Mouse (Mus musculus) layer of hippocampus, adult 9-11 months (tissue): ENCODE results near the gene Ccne1.

ENCODE experiments used
- DNase-seq: peaks from one replicate; pipeline ENCODE4 v3.0.0; 2022

The Ccne1 gene

DNA sequence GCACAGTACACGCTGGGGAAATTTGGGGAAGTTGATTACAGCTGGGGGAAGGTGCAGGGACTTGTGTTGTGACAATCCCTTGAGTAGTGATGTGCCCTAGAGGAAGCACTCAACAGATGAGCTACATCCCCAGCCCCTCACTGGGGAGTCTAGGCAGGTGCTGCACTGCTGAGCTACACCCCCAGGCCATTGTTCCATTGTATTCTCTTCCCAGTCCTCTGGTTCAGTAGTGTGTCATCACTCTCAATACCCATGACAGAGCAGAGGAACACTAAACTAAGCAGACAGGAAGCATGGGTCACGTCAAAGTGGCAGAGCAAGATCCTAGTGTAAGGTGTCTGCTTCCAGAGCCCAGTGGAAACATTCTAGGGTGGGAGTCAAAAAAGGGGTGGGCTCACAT lies 14.2 kb downstream of the Ccne1 start:
- no peak for DNase-seq

DNA sequence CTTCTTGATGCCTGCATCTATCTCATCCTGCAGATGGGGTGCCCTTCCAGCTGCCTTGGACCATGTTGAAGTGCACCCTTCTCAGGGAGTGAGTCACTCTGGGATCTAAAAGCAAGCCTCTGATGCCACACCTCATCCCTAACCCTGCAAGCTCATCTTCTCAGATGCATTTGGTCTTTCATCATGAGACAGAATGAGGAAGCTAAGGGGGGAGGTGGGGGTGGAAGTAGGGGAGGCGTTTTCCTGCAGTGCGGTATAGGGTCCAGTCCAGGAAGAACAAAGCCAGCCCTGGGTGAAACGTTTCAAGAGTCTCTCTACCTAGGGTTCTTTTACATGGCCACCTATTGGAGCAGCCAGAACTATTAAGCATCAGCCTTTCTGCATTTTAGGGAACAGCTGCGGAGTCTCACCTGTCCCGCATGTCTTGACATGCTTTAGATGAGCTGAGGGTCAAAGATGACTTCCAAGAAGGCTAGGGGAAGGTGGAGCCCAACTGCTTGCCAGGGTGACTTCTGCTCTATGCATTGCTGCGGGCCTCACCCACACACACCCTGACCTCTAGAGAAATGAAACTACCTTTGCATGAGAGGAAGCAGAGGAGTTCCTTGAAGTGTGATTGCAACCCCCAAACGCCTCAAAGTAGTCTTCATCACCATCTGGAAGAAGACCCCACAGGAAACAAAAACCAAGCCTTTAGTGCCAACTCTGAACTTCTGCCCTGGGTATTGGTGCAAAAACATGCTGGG lies 17.2 kb downstream of the Ccne1 start:
- no peak for DNase-seq

DNA sequence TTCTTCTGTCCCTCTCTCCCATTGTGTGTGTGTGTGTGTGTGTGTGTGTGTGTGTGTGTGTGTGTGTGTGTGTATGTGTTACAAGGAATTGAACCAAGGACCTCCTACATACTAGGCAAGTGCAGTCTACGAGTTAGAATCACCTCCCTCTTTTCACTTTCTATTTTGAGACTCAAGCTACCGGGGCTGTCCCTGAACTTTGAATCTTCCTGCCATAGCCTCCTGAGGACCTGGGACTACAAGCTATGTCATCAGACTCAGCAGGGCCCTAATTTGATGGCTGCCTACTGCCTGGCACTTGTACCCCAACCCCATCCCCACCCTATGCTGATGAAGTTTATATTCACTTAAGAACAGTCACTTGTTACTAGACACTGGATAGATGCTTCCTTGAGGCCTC lies 18.9 kb downstream of the Ccne1 start:
- no peak for DNase-seq

DNA sequence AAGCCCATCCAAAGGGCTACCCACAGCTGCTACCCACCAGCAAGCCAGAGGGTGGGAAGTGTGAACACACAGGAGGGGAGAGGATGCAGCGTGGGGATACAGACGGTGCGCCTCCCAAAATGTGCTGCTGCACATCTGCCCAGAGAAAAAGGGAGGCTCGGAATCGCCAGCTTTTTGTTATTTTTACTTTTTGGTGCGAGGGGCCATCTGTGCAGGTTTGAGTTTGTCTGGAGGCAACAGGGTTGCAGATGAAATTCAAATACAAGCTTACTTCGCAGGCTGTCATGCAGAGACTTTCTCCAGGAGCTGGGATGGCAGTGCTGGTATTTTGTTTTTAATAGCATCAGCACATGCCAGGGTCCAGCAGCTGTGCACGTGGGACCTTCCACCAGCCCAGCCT lies 19.5 kb downstream of the Ccne1 start:
- peak; percentile 66 for DNase-seq

DNA sequence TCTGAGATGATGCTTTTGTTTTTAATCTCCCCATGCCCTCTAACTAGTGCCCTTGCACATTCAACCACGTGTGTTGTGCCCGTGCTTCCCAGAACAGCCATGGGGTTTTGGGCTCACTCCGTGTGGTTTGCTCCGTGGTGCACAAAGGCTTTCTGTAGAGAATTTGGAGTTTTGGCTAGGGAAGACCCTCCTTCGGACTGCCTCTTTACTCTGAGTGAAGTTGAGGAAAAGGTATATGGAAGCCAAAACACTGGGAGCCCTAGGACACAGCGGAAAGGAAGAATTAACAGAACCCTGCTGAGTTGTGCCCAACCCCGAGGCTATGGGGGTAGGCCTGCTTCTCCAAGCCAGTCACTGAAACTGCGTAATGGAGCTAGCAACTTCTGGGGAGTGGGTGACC lies 20.9 kb downstream of the Ccne1 start:
- no peak for DNase-seq

DNA sequence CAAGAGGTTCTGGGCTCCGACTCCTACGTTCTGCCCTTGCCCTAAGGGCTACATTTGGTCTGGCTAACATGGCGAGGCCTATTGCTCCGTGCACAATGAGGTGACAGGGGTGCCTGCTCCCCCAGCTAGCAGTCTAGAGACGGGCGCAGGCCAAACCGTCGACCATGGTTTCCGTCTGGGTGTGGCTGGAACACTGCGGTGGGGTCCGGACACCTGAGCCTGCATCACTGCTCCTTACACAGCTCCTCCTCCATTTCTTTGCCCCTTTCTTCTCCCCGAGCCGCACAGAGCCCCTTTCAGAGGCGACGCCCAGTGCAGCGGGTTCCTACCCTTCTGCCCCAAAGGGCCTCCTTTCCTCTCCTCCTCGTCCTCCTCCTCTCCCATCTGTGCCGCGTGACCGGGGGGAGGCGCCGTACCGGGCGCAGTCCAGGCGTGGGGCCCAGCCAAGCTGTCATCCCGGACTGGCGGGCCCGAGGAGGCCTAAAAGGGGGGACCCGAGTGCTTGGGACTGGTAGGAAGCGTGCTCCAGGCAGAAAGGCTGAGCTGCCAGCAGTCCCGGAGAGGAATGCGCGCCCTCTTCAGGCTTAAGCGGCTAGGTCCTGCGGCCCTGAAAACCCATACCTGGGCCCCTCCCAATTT lies 21.6 kb downstream of the Ccne1 start:
- peak; percentile 24 for DNase-seq

DNA sequence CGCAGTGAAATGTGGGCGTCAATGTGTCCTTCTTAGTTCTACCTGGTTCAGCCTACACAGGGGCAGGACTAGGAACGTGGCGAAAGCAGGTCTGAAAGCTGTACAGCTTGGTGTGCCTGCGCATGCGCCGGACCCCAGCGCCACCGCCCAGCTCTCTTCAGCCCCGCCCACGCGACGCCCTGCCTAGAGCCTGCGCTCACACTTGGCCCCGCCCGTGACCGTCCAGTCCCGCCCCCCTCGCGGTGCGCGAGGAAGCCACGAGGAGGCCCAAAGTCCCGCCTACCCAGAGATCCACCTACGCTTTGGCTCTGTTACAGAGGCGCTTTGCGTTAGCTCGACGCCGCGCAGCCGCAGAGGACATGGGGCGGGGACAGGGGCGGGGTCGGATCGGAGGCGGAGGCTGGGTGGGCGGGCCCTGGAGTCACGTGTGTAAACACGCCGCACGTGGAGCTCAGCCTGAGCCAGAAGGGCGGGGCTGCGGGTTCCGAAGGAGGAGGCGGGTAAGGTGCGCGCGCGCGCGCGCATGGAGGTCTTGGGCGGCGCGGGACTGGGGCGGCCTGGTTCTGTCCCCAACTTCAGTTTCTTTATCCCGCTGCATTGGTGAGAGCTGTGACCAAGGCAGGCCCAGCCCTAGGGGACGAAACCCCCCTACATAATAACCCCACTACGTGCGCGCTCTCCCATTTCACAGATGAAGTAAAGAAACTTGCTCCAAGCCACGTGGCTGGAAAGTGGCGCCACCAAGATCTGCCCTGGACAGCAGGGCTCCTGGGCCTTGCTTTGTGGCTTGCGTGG lies 22.4 kb downstream of the Ccne1 start:
- DNase-seq = peak; percentile 100

DNA sequence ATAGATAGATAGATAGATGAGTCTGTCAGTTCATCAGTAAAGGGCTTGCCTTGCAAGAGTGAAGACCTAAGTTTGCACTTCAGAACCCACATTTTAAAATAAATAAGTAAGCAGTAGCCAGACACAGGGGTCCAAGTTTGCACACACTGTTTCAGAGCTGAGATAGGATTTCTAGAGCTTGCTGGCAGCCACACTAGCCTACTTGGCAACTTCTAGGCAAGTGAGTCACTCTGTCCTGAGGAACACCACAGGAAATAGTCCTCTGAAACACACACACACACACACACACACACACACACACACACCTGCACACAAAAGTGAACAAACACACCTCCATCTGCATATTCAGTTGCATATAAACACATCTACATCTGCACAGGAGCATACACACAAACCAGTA lies 24.4 kb downstream of the Ccne1 start:
- no peak for DNase-seq

DNA sequence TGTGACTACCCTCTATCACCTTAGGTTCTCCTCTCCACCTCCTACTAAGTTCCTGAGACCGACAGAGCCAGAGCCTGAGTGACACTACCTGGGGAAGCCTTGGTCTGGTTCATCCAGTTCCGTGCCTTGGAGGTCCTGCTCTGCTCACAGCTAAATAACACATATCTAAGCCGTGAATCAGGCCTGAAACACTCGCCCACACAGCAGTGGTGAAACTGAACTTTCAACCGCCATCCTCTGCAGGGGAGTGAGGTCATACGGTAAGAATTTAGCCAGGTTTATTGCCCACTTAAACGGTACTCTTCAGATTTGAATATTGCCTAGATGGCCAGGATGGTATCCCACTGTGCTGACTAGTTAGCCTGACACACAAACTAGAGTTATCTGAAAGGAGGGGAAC lies 30.1 kb downstream of the Ccne1 start:
- DNase-seq = no peak

DNA sequence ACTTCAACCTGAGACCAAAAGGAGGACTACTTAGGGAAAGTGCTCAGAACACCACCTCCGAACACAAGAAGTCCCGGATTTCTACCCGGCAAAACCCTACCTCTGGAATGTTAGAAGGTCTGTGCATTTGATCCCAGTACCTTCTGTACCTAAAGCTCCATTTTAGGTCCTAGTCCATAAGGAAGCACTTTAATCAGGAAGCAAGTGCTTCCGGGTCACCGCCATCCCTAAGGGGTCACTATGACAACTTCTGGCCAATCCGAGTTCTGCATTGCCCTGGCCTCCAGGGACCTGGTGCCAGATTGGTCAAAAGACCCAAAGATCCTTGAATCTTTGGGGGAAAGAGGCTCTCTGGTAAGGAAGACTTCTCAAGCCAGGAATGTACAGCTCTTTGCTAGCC lies 31.8 kb downstream of the Ccne1 start:
- no peak for DNase-seq

DNA sequence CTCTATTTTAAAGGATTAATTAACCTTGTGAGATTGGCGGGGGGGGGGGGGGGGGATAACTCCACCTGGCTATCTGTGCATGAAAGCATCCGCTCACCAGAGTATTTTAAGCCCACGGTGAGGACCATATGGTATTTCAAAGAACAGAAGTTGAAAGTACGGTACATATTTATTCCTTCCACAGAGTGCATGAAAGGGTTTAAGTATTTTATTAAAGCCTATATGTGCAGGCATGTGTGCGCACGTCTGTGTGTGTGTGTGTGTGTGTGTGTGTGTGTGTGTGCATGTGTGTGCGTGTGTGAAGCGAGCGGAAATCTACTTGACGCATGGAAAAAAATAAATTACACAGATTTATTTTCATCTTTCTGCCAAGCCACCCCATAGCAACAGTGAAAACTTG lies 32.4 kb downstream of the Ccne1 start:
- DNase-seq = no peak

DNA sequence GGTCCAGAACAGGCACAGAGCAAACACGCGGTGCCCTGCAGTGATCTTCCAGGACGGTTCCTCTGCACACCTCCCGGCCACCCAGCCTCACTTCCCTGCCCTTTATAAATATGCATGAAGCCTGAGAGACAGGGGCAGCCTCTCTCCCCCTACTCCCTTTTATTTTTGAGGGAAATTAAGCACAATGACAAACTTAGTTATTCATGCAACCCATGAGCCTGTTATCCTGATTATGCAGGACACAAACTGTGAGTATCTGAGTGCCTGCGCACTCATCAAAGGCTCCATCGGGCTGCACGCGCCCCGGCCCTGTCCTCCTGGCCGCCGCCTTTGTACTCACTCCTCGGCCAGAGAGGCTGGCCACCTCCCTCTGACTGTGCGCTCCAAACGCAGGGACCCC lies 32.8 kb downstream of the Ccne1 start:
- no peak for DNase-seq

DNA sequence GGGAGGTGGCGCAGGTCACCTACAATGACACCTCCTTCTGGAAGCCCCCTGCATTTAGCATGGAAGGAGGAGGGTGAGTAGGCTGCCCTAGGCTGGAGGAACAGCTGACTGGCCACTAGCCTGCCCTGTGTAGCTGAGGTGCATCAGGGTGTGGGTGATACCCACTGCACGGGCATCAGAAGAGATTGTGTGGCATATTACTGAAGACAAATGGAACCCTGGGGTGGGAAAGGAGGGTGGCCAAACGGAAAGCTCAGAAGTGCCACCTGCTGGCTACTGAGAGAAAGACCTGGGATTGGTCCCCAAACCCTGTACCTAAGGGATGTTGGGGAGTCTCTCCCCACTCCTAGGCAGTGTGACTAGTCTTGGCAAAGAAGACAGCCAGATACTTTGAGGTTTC lies 33.6 kb downstream of the Ccne1 start:
- DNase-seq = peak; percentile 48

DNA sequence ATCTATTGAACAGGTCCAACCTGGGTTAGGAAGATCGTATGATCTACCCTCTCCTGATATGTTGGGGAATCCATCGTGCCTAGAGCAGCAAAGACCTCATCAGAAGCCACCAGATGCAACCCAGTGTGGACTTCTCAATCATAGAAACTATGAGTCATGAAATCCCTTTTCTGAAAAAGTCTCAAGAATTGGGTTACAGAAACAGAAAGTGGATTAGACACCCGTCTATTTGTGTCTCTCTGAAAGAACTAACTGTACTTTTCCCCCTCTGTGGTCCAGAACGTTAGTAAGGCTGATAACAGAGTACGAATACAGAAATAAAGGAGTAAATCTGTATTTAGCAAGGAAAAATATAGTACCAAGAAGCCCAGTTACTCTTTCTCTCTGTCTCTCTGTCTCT lies 36.3 kb downstream of the Ccne1 start:
- DNase-seq = no peak

DNA sequence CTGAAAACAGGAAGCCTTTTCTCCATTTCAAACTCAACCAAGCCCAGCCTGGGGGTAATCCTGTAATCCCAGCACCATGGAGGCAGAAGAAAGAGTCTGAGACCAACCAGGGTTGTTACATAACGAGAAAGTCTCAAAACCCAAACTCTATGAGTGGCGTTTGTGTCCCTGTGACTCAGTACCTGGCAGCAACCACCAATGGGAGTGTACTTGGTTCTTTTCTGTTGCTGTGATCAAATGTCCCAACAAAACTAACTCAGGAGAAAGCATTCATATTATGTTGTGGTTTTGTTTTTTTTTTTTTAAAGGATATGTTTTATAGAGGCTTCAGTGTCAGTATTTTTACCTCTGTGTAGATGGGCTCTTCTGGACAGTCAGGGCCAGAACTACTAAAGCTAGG lies 36.7 kb downstream of the Ccne1 start:
- no peak for DNase-seq

DNA sequence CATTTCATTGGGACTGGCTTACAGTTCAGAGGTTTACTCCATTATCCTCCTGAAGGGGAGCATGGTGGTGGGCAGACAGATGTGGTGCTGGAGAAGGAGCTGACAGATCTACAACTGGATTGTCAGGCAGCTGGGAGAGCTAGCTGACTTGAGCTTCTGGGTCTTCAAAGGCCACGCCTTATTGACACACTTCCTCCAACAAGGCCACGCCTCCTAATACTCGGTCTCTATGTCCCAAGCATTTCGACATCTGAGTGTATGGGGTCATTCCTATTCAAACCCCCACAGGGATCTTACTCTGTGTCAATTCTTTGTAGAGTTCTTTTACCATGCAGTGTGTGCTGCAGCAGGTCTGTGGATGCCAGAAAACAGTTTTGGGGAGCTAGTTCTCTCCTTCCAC lies 42.9 kb downstream of the Ccne1 start:
- no peak for DNase-seq

DNA sequence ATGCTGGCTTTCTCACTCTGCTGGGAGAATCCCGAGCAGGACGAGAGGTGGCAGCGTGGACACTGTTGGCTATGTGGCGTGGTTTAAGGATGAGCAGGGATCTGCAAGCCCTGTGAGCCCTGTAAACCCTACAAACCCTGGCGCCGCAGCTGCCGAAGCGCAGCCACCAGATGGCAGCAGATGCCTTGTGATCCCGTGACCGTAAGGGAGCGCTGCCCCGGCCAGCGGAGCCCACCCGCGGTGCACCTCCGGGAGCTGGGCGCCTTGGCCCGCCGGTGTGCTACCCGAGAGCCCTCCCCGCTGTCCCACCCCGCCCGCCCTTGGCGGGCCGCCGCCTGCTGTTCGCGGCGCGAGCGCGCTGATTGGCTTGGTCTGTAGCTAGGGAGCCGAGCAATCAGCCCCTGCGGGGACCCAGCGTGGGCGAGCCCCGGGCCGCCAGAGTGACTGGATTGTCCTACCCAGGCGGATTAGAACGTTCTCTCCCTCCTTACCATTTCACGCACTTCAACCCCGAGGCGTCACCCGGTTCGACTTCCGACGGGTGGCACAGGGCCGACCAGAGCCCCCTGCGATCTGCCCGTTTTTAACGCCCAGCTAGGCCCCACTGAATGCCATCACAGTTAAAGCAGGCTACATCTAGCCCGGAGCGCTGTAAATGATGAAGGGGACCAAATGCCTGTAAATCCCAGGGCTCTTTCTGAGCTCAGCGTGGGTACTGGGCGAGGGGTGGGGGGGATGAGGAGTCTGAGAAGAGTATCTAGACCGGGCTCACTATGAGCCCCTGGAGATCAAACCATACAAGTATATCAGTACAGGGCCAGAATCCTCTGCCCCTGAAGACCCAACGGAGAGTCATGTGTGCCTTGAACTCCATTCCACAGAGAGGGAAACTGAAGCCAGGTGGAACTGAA lies 46.0 kb downstream of the Ccne1 start:
- DNase-seq = peak; percentile 87

DNA sequence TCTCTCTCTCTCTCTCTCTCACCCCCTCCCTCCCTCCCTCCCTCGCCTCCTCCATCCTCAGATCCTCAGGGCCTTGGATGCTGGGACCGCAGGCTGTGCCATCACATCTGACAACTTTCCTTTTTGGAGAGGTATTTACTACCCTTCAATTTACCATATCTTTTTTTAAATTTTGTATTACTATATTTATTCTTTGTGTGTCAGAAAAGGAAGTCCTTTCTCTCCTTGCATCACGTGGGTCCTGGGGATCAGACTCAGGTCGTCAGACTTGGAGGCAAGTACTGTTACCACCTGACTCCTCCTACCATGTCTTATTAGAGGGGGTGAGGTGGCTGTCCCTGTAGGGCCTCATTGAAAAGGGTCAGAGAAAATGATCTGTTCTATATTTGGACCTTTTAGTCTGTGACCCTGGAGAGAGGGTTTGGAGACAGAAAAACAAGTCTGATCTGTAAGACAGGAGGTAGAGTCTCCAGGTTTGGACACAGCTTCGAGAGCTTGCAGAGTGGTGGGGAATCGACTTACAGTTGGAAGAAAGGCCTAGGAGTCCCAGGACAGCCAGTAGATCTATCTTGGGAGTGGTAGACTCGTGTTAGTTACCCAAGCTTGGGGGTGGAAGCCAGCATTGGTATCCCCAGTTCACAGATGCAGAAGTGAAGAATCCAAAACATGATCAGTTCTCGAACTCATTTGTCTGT lies 47.6 kb downstream of the Ccne1 start:
- no peak for DNase-seq

DNA sequence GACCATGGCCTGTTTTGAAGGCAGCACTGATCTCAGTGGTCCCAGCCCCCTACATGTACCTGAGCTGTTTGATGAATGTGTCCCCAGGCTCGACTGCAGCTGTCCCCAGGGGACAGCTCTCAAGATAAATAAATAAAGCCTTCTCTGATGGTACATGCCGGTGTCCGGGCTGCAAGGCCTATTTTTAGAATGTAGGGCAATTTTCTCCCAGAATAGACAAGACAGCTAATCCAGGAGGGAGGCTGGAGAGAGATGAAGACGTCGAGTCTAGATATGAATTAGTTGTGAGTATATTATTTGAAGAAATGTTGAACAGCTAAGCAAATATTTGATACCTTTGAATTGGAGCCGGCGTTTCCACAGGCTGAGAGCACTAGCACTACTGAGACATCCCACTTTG lies 48.2 kb downstream of the Ccne1 start:
- no peak for DNase-seq

DNA sequence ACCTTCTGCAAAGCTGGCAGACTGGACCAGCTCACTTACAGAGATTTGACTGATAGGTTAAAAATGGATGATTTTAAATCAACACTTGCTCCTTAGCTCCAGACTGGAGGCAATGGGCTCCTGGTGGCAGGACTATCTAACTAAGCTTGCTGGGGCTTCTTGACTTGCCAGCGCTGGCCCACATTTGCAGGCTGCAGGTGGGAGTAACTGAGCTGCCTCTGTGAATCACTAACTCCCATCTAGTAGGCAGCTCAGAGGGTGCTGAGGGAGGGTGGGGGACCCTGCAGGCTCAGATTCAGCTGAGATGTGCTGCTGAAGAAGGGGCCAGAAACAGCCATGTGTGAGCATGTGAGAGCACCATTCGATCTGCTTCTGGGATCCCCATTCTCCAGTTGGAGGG lies 51.3 kb downstream of the Ccne1 start:
- peak; percentile 18 for DNase-seq

DNA sequence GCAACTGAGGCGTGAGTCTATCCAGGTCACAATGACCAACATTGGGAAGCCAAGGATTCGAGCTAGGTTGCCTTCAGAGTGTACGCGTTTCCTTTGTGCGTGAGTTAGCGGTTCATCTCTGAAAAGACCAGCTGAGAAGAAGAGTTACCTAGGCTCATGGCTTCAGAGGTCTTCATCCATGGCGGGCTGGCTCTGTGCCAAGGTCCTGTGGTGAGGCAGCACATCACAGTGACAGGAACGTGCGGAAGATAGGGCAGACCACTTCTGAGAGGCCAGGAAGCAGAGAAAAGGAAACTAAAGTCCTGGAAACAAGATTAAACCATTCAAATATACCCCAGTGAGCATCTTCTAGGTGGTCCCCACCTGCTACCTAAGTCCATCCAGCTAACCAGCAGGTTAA lies 53.1 kb downstream of the Ccne1 start:
- DNase-seq = no peak
